Mouse (Mus musculus) intestine, embryonic 14.5 days (tissue): ENCODE results near the gene Esyt1. TPM values are rescaled to one million over a fixed set of nuclear protein-coding genes. Genes with fewer than 3 reads are reported as not detected.
"Not testable (repeated sequence)": the region's sequence is repeated elsewhere in the genome, so short reads cannot be mapped to it uniquely, and the experiment has no call there.

Experiments used
- ATAC-seq: fragments of 200-750 bp; cut with Nextera tagmentation; replicated peaks from 2 replicates; pipeline ENCODE4 v1.8.0; 2017; ENCODE audit warnings: low read depth, moderate number of reproducible peaks, moderate TSS enrichment, moderate library complexity; ENCODE audit not compliant: low FRiP score, low TSS enrichment
- DNase-seq: peaks from one replicate; pipeline ENCODE4 v3.0.0-alpha.2; 2018; ENCODE audit warnings: low spot score
- H3K27ac ChIP-seq: fragments of 300-500 bp; sonication (generic); 2 replicates; pipeline ENCODE4 v1.5.1; 2014; ENCODE audit warnings: low read depth, mild to moderate bottlenecking, control low read depth
- H3K27me3 ChIP-seq: fragments of 300-500 bp; sonication (generic); replicated peaks from 2 replicates; pipeline ENCODE4 v1.6.1; 2014; ENCODE audit warnings: low read length, control low read depth; ENCODE audit not compliant: control insufficient read depth, insufficient read depth
- H3K36me3 ChIP-seq: fragments of 300-500 bp; sonication (generic); 2 replicates; pipeline ENCODE4 v1.6.1; 2014; ENCODE audit warnings: low read length, control low read depth; ENCODE audit not compliant: control insufficient read depth, insufficient read depth
- H3K4me1 ChIP-seq: fragments of 300-500 bp; sonication (generic); replicated peaks from 2 replicates; pipeline ENCODE4 v1.6.1; 2014; ENCODE audit warnings: low read length, control low read depth, mixed read lengths; ENCODE audit not compliant: control insufficient read depth, insufficient read depth
- H3K4me2 ChIP-seq: fragments of 300-500 bp; sonication (generic); 2 replicates; pipeline ENCODE4 v1.6.1; 2014; ENCODE audit warnings: low read length
- H3K4me3 ChIP-seq: fragments of 300-500 bp; sonication (generic); 2 replicates; pipeline ENCODE4 v1.5.1; 2014; ENCODE audit warnings: low read depth, low read length, control low read depth, mixed read lengths
- H3K9ac ChIP-seq: fragments of 300-500 bp; sonication (generic); 2 replicates; pipeline ENCODE4 v1.6.1; 2014; ENCODE audit warnings: mild to moderate bottlenecking, low read length
- H3K9me3 ChIP-seq: fragments of 300-500 bp; sonication (generic); 2 replicates; pipeline ENCODE4 v1.6.1; 2016; ENCODE audit warnings: low read length, control low read depth; ENCODE audit not compliant: control insufficient read depth
- WGBS: fragments of 180-500 bp; shearing (Covaris S2); extraction: QIAGEN DNeasy Blood & Tissue Kit; methylation state at CpG from one replicate; pipeline ENCODE4 v1.1.7; 2014; 5-methylcytosine and 5-hydroxymethylcytosine counted together
- polyA plus RNA-seq: library from polyadenylated mRNA; unstranded; fragments of >200 nt; fragmentation: Nextera tagmentation; extraction: Ambion mirVana; gene quantifications from 2 replicates; pipeline ENCODE4 v1.2.1, GENCODE M21; 2014

The Esyt1 gene
- polyA plus RNA-seq, 1 experiment from 2014 or later: 28.0 TPM

- ATAC-seq: no peak
- Histone ChIP-seq H3K27ac (no peak overlapping the region), H3K4me1 (peaks cover 28% of the 10 kb centered on the region)
Measured at GRCm38 (mm10) chr10:128495903-128496302, 29.8 kb downstream of the Esyt1 start.

GRCm38 (mm10) chr10:128495270-128495669, 30.4 kb downstream of the Esyt1 start:
- no peak overlapping the region for H3K27ac ChIP-seq
- no peak overlapping the region for H3K9ac ChIP-seq
- no peaks in the 10 kb centered on the region for H3K9me3 ChIP-seq
- DNase-seq (no peak), ATAC-seq (no peak)
- no peaks in the 10 kb centered on the region for H3K27me3 ChIP-seq
- 0 out of 2 replicates have a peak overlapping the region, but pooled peaks have one; percentile 99 for H3K4me3 ChIP-seq
- H3K36me3 ChIP-seq: peaks cover 21% of the 10 kb centered on the region
- H3K4me2 ChIP-seq: peak overlapping the region; percentile 87
- WGBS: 82% methylated on average over 2 of the region's 2 CpGs
- H3K4me1 ChIP-seq: peaks cover 29% of the 10 kb centered on the region

More at GRCm38 (mm10) chr10:128495903-128496302, 29.8 kb downstream of the Esyt1 start:
- DNase-seq: no peak
- WGBS: 77% methylated on average over 4 of the region's 4 CpGs
- Histone ChIP-seq H3K9ac (no peak overlapping the region), H3K4me2 (no peak overlapping the region), H3K36me3 (peaks cover 15% of the 10 kb centered on the region), H3K27me3 (no peaks in the 10 kb centered on the region), H3K4me3 (no peak overlapping the region), H3K9me3 (no peaks in the 10 kb centered on the region)

GRCm38 (mm10) chr10:128494667-128495245, 30.9 kb downstream of the Esyt1 start:
- H3K4me3 ChIP-seq: peak overlapping the region; percentile 99
- 47% methylated on average over 11 of the region's 11 CpGs for WGBS
- no peak for ATAC-seq

GRCm38 (mm10) chr10:128493695-128494666, 31.7 kb downstream of the Esyt1 start, which contains the start of gene Myl6:
Gene Myl6 (minus strand): TSS chr10:128494145.
- peaks cover 34% of the 10 kb centered on the region for H3K36me3 ChIP-seq
- H3K4me2 ChIP-seq: peak within 1 kb of the TSS; percentile 87
- DNase-seq (peak; percentile 98), ATAC-seq (peak; percentile 91)
- WGBS: under 1% methylated on average over 40 of the region's 45 CpGs
- H3K4me3 ChIP-seq: peak within 1 kb of the TSS; percentile 99
- peak within 1 kb of the TSS; percentile 97 for H3K9ac ChIP-seq
- H3K27ac ChIP-seq: peak within 1 kb of the TSS; percentile 95
- no peaks in the 10 kb centered on the region for H3K9me3 ChIP-seq
- peaks cover 29% of the 10 kb centered on the region for H3K4me1 ChIP-seq
- H3K27me3 ChIP-seq: no peaks in the 10 kb centered on the region

More at GRCm38 (mm10) chr10:128494667-128495245, 30.9 kb downstream of the Esyt1 start:
- Histone ChIP-seq H3K27ac (peak overlapping the region; percentile 95; the same call in 1 of the 2 replicates), H3K4me1 (peaks cover 29% of the 10 kb centered on the region), H3K9ac (peak overlapping the region; percentile 72), H3K27me3 (no peaks in the 10 kb centered on the region), H3K9me3 (no peaks in the 10 kb centered on the region), H3K4me2 (peak overlapping the region; percentile 87), H3K36me3 (peaks cover 26% of the 10 kb centered on the region)
- DNase-seq: no peak

- DNase-seq (no peak), ATAC-seq (peak; percentile 20)
- H3K36me3 ChIP-seq: peaks cover 41% of the 10 kb centered on the region
- no peaks in the 10 kb centered on the region for H3K27me3 ChIP-seq
- peaks cover 29% of the 10 kb centered on the region for H3K4me1 ChIP-seq
- H3K27ac ChIP-seq: peak overlapping the region; percentile 95
- no peaks in the 10 kb centered on the region for H3K9me3 ChIP-seq
- WGBS: 0% methylated on average over 12 of the region's 12 CpGs
- peak overlapping the region; percentile 99 for H3K4me3 ChIP-seq
- H3K4me2 ChIP-seq: peak overlapping the region; percentile 87
- peak overlapping the region; percentile 97 for H3K9ac ChIP-seq
Measured at GRCm38 (mm10) chr10:128493319-128493694, 32.4 kb downstream of the Esyt1 start.

GRCm38 (mm10) chr10:128492633-128493311, 32.9 kb downstream of the Esyt1 start:
- Histone ChIP-seq H3K27ac (peak overlapping the region; percentile 95), H3K4me1 (peaks cover 23% of the 10 kb centered on the region), H3K27me3 (no peaks in the 10 kb centered on the region), H3K36me3 (peaks cover 46% of the 10 kb centered on the region), H3K9me3 (no peaks in the 10 kb centered on the region), H3K9ac (peak overlapping the region; percentile 97), H3K4me2 (peak overlapping the region; percentile 87), H3K4me3 (peak overlapping the region; percentile 99)
- WGBS: 18% methylated on average over 12 of the region's 12 CpGs
- ATAC-seq: peak; percentile 55
- peak; percentile 83 for DNase-seq

GRCm38 (mm10) chr10:128492051-128492450, 33.6 kb downstream of the Esyt1 start:
- not testable (repeated sequence) for H3K9me3 ChIP-seq, ATAC-seq, DNase-seq, H3K27me3 ChIP-seq
- Histone ChIP-seq H3K27ac (peak overlapping the region; percentile 95), H3K4me1 (peaks cover 23% of the 10 kb centered on the region), H3K4me2 (peak overlapping the region; percentile 87), H3K36me3 (peaks cover 53% of the 10 kb centered on the region), H3K9ac (peak overlapping the region; percentile 97), H3K4me3 (peak overlapping the region; percentile 99)
- WGBS: 27% methylated on average over 8 of the region's 8 CpGs

GRCm38 (mm10) chr10:128491495-128491894, 34.2 kb downstream of the Esyt1 start:
- H3K9ac ChIP-seq: peak overlapping the region; percentile 97
- no peaks in the 10 kb centered on the region for H3K9me3 ChIP-seq
- DNase-seq (peak; percentile 68), ATAC-seq (no peak)
- H3K27me3 ChIP-seq: no peaks in the 10 kb centered on the region
- peaks cover 56% of the 10 kb centered on the region for H3K36me3 ChIP-seq
- H3K4me2 ChIP-seq: peak overlapping the region; percentile 87
- peak overlapping the region; percentile 99 for H3K4me3 ChIP-seq
- peak overlapping the region; percentile 95 for H3K27ac ChIP-seq
- H3K4me1 ChIP-seq: peaks cover 23% of the 10 kb centered on the region
- WGBS: 15% methylated on average over 6 of the region's 6 CpGs
